Mouse (Mus musculus): ENCODE measurements around the gene Tmem126a.
A peak's percentile ranks its signal among the peaks of the same experiment; 100 is the strongest.

Gene Tmem126a

DNA sequence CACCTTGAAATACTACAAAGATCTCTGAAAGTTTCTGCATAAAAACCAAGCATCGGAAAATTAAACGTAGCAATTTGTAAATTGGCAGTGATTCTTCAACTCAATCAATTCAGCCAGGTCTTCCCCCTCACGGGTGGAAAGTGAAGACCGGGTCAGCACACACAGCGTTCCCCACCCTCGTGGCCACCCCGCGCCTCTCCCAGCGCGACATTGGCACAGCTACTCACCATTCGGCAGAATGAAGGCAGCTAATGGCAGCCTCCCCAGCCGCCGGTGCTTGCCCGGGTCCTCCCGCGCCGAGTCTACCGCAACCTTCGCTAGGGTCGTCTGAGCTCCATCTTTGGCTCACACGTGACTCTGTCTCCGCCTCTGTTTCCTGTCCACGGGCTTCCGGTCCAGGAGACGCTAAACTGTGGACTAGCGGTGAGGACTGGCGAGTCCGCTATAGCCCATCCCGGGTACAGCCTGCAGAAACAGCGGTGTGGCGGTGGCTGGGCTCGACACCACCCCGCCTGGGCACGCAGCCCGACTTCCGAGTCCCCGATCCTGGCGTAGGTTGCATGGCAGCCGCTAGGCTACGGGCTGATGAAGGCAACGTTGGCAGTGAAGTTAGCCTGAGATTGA lies at the start of gene Tmem126a:
Gene Tmem126a (minus strand): TSS at position 385 of the 624 bp plus-strand sequence.
- DNase-seq = peak; percentile 73

DNA sequence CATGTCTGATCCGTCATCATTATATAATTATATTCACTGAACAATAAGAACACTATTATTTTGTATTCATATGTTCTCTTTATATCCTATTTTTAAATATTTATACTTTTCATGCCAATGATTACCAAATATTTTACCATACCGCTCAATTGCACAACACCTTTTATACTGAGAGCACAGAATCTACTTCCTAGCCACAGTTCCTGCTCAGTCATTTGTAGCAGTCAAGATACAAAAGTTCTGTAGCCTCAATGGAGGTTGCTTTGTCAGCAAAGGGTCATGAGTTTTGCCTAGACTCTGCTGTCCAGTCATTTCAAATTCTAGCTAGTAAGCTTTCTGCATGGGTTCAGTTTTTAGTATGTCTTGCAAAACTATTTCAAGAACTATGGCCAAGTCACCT lies 25.6 kb upstream of the Tmem126a start:
- no peak for DNase-seq

DNA sequence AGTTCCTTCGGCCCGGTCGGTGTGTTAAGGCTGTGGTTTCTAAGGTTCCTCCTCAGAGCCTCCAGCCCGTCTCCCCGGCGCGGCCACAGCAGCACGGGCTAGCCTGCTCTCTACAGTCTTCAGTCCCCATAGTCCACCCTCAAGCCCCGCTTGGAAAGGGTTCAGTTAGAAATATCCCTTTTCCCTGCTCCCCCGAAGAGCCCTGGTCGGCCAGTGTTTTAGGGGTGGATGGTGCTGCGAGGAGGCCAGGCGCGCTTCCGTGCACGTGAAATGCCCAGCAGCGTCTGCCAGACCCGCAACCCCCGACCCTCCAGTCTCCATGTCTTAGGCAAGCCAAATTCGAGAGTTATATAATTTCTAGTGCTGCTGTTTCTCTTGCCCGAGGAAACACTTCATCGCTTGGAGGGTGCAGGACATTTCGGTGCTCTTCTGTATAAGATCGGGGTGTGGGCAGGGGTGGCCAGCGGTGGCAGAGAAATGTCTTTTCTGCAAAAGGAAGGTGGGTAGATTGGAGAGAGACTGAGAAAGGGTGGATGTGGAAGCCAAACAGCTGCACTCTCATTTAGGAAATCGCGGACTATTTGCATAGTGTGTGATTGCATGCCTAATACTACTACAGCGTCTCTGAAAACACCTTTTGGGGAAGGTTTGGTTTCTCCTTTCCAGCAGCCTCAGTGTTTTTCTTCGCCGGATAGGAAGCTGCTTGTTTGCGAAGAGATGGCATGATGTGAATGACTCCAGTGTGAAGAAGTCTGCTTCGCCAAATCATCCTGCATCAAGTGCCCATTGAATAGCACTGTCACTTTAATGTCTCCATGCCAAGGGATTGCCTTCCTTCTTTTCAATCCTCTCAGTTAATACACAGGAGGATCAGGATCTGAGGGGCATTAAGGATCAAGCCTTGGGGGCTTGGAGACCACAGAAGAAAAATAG lies 19.6 kb upstream of the Tmem126a start, which contains the start of gene Dlg2:
Gene Dlg2 (plus strand): TSS at position 360 of the 933 bp plus-strand sequence.
- no peak for DNase-seq

DNA sequence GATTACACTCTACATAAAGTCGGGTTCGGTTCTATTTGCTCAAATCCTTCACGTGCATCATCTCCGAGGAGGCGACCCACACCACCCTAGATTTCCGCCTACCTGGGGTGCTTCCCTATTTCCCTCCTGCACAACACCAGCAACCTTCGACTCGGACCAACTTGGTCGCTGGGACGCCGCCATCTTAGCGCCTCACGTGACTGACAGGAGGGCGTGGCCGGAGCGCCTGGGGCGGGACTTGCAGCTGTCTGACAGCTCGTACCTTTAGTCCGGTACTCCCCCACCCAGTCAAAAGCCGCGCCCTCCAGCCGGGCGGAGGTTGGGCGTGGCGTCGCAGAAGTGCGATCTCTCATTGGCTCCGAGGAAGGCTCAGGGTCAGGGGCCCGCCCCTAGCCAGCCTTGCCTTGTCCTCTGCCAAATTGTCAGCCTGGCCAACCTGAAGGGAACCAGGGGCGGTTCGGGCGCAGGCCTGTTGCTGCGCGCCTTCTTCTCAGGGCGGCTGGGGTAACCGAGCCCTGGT lies 18.8 kb upstream of the Tmem126a start, which contains the start of gene Tmem126b:
Gene Tmem126b (minus strand): TSS at position 209 of the 520 bp plus-strand sequence.
- DNase-seq = peak; percentile 99

- no peak for DNase-seq
Observed at GRCm38 (mm10) chr7:90473511-90473910, 16.5 kb upstream of the Tmem126a start.

GRCm38 (mm10) chr7:90461441-90461840 lies 4.4 kb upstream of the Tmem126a start:
- DNase-seq = no peak

DNA sequence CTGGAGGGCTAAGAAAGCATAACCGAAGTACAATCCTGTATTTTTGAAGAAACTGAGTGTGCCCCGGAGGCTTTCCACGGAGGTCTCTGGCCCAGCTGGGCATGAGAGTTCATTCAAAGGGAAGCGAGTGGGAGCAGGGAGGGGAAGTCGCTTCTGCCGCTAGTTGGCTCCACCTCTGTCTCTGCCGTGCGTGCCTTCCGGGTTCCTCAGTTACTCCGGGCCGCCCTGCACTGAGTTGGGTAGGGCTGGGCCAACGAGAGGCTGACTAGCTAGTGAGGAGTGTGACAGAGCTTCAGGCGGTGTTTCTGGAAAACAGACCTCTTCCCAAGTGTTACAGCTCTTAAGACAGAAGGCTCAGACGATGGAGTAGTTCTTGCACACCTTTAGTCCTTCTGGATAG lies 3.9 kb upstream of the Tmem126a start:
- DNase-seq = peak; percentile 77

- DNase-seq = no peak
Observed at GRCm38 (mm10) chr7:90460330-90460729, 3.3 kb upstream of the Tmem126a start.

DNA sequence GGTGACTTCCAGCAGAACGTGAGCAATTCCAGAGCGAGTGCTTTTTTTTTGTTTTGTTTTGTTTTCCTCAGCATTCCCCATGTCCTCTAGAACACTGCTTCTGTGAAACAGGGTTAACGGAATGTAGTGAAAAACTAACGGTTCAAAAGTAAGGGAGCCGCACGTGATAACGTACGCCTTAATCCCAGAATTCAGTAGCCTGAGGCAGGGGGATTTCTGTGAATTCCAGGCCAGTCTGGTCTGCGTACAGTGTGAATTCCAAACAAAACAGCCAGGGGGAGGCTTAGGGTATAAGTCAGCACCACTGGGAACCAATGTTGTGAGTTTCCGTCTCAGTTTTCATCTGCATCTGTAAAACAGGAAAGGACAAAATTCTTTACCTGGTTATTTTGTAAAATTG lies 488 bp upstream of the Tmem126a start:
- no peak for DNase-seq

- no peak for DNase-seq
Observed at GRCm38 (mm10) chr7:90456149-90456844, 732 bp downstream of the Tmem126a start.

DNA sequence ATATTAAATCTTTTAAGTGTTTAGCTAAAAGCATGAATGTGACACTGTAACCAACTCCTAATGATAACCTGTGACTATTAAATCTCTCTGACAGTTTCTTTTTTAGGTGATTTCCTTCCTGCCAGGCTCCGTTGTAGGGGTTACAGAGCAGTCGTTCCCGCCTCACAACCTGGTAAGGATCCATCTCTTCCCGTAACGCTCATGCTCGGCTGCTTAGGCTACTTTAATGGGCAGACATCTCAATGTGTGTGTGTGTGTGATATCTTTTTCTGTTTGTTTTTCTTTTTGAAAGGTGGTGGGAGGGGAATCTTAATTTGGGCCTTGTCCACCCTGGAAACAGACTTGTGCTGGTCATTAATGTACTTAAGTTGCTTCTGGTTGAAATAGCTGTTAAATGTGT lies 12.8 kb downstream of the Tmem126a start:
- DNase-seq = peak; percentile 18

DNA sequence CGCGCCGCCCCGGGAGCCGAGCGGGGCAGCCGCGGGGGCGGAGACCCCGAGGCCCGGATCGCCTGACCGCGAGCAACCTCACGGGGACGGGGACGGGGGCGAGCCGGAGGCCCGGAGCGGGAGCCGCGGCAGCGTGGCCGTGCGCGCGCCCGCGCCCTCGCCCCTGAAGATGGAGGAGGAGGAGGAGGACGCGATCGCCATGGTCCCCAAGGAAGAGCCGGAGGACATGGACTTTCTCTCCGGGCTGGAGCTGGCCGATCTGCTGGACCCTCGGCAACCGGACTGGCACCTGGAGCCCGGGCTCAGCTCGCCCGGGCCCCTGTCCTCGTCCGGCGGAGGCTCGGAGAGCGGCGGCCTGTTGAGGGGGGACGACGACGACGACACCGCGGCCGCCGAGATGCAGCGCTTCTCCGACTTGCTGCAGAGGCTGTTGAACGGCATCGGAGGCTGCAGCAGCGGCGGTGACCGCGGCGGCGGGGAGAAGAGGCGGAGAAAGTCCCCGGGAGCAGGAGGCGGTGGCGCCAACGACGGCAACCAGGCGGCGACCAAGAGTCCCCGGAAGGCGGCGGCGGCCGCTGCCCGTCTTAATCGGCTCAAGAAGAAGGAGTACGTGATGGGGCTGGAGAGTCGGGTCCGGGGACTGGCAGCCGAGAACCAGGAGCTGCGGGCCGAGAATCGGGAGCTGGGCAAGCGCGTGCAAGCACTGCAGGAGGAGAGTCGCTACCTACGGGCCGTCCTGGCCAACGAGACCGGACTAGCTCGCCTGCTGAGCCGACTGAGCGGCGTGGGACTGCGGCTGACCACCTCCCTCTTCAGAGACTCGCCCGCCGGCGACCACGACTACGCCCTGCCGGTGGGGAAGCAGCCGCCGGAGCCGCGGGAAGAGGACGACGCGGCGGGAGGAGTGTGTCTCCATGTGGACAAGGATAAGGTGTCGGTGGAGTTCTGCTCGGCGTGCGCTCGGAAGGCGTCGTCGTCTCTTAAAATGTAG lies 13.6 kb downstream of the Tmem126a start:
- DNase-seq = peak; percentile 81

GRCm38 (mm10) chr7:90442518-90443080 lies 14.4 kb downstream of the Tmem126a start, which contains the start of gene Crebzf:
Gene Crebzf, plus strand, starts transcription at chr7:90442729.
- peak; percentile 96 for DNase-seq

- no peak for DNase-seq
Observed at GRCm38 (mm10) chr7:90442070-90442469, 15.0 kb downstream of the Tmem126a start.

GRCm38 (mm10) chr7:90440044-90440443 lies 17.0 kb downstream of the Tmem126a start:
- no peak for DNase-seq

GRCm38 (mm10) chr7:90432221-90432620 lies 24.8 kb downstream of the Tmem126a start:
- DNase-seq = no peak

- DNase-seq = no peak
Observed at GRCm38 (mm10) chr7:90427006-90427405, 30.0 kb downstream of the Tmem126a start.

- no peak for DNase-seq
Observed at GRCm38 (mm10) chr7:90426020-90427001, 30.7 kb downstream of the Tmem126a start, which contains the start of gene Ccdc89. Gene Ccdc89, plus strand, starts transcription at chr7:90426577.

GRCm38 (mm10) chr7:90409934-90410333 lies 47.1 kb downstream of the Tmem126a start:
- peak; percentile 81 for DNase-seq
